Mouse (Mus musculus) CH12.LX (cell line): ENCODE data around the gene Otoa. TPM values are rescaled to one million over a fixed set of nuclear protein-coding genes. Genes with fewer than 3 reads are reported as not detected.

Experiments
- DNase-seq: peaks from one replicate; pipeline ENCODE4 v3.0.0-alpha.2; 2013; ENCODE audit errors: extremely low read depth
- H3K27ac ChIP-seq: 2 replicates; pipeline ENCODE4 v1.5.1; 2012; ENCODE audit warnings: low read depth, mild to moderate bottlenecking, control low read depth, moderate library complexity; ENCODE audit not compliant: insufficient read depth
- H3K27me3 ChIP-seq: replicated peaks from 2 replicates; pipeline ENCODE3; 2012; ENCODE audit warnings: inconsistent platforms
- H3K36me3 ChIP-seq, 2 experiments: replicated peaks in 1 of 2; 2 replicates each; pipeline versions ENCODE3 to v1.6.1; 2012; ENCODE audit warnings: inconsistent platforms in 1 of 2, low read length in 1 of 2, mild to moderate bottlenecking in 1 of 2, mixed read lengths in 1 of 2, moderate library complexity in 1 of 2; ENCODE audit not compliant: control insufficient read depth in 1 of 2, insufficient read depth in 1 of 2
- H3K4me1 ChIP-seq, 2 experiments: 2 replicates each; pipeline ENCODE4 v1.6.1; 2012; ENCODE audit warnings: inconsistent platforms in 1 of 2, moderate library complexity in 1 of 2; ENCODE audit not compliant: insufficient read depth in 2 of 2, control insufficient read depth in 1 of 2
- H3K4me2 ChIP-seq: 2 replicates; pipeline ENCODE4 v1.6.1; 2012; ENCODE audit warnings: low read depth, mild to moderate bottlenecking, control low read depth; ENCODE audit not compliant: poor library complexity, insufficient read depth, severe bottlenecking
- H3K4me3 ChIP-seq, 3 experiments: fragments of 150-350 bp in 1 of 3; sonication (generic) in 1 of 3; replicated peaks in 1 of 3; 2 replicates each; pipeline versions ENCODE3 to v1.5.1; 2011 to 2012; ENCODE audit warnings: low read depth in 2 of 3, low read length in 2 of 3, mild to moderate bottlenecking in 2 of 3, moderate library complexity in 2 of 3, control low read depth in 1 of 3, improper control_type of control experiment in 1 of 3, inconsistent platforms in 1 of 3, mixed read lengths in 1 of 3; ENCODE audit not compliant: poor library complexity in 1 of 3
- H3K79me2 ChIP-seq: replicated peaks from 2 replicates; pipeline ENCODE4 v1.6.1; 2012; ENCODE audit warnings: mild to moderate bottlenecking, moderate library complexity; ENCODE audit not compliant: control insufficient read depth, poor library complexity, insufficient read depth, severe bottlenecking; ENCODE audit errors: extremely low read depth
- H3K9ac ChIP-seq: 2 replicates; pipeline ENCODE4 v1.6.1; 2012; ENCODE audit warnings: low read depth, mild to moderate bottlenecking, control low read depth, moderate library complexity; ENCODE audit not compliant: insufficient read depth
- H3K9me3 ChIP-seq: replicated peaks from 2 replicates; pipeline ENCODE3; 2012; ENCODE audit warnings: low read length, inconsistent platforms, mixed read lengths
- BHLHE40 ChIP-seq: IDR thresholded peaks from 2 replicates; pipeline ENCODE4 v1.6.1; 2011; ENCODE audit warnings: mild to moderate bottlenecking, low read depth, low read length, improper control_type of control experiment
- CTCF ChIP-seq, 2 experiments: IDR thresholded peaks in 1 of 2; conservative IDR thresholded peaks in 1 of 2; 2 replicates each; pipeline ENCODE4 v1.5.1; 2011 to 2012; ENCODE audit warnings: low read depth in 2 of 2, low read length in 2 of 2, improper control_type of control experiment in 1 of 2, inconsistent platforms in 1 of 2, mild to moderate bottlenecking in 1 of 2, moderate library complexity in 1 of 2
- ELF1 ChIP-seq: IDR thresholded peaks from 2 replicates; pipeline ENCODE4 v1.6.1; 2014; ENCODE audit warnings: low read depth, mild to moderate bottlenecking, inconsistent platforms, low read length, improper control_type of control experiment
- ETS1 ChIP-seq: conservative IDR thresholded peaks from 2 replicates; pipeline ENCODE4 v1.6.1; 2012; ENCODE audit warnings: low read depth, mild to moderate bottlenecking, inconsistent platforms, low read length, improper control_type of control experiment, moderate library complexity
- GABPA ChIP-seq: IDR thresholded peaks from 2 replicates; pipeline ENCODE4 v1.6.1; 2012; ENCODE audit warnings: low read depth, low read length, improper control_type of control experiment, inconsistent platforms; ENCODE audit not compliant: insufficient replicate concordance
- IRF4 ChIP-seq: IDR thresholded peaks from 2 replicates; pipeline ENCODE4 v1.6.1; 2014; ENCODE audit warnings: low read depth, mild to moderate bottlenecking, inconsistent platforms, low read length, improper control_type of control experiment
- JUN ChIP-seq: IDR thresholded peaks from 2 replicates; pipeline ENCODE4 v1.6.1; 2011; ENCODE audit warnings: low read depth, mild to moderate bottlenecking, low read length, improper control_type of control experiment, moderate library complexity; ENCODE audit not compliant: insufficient read depth
- JUND ChIP-seq: conservative IDR thresholded peaks from 2 replicates; pipeline ENCODE4 v1.6.1; 2011; ENCODE audit warnings: low read depth, low read length, improper control_type of control experiment
- MAX ChIP-seq: IDR thresholded peaks from 2 replicates; pipeline ENCODE4 v1.6.1; 2011; ENCODE audit warnings: low read length, improper control_type of control experiment
- MAZ ChIP-seq: IDR thresholded peaks from 2 replicates; pipeline ENCODE4 v1.6.1; 2012; ENCODE audit warnings: low read depth, mild to moderate bottlenecking, inconsistent platforms, low read length, improper control_type of control experiment, moderate library complexity
- MEF2A ChIP-seq: IDR thresholded peaks from 2 replicates; pipeline ENCODE4 v1.6.1; 2014; ENCODE audit warnings: low read depth, mild to moderate bottlenecking, inconsistent platforms, low read length, improper control_type of control experiment, borderline replicate concordance
- MXI1 ChIP-seq: IDR thresholded peaks from 2 replicates; pipeline ENCODE4 v1.6.1; 2011; ENCODE audit warnings: mild to moderate bottlenecking, low read depth, low read length, improper control_type of control experiment
- MYC ChIP-seq: IDR thresholded peaks from 2 replicates; pipeline ENCODE4 v1.6.1; 2011; ENCODE audit warnings: low read depth, mild to moderate bottlenecking, improper control_type of control experiment, low read length
- NELFE ChIP-seq: IDR thresholded peaks from 2 replicates; pipeline ENCODE4 v1.6.1; 2011; ENCODE audit warnings: low read depth, low read length, improper control_type of control experiment
- NRF1 ChIP-seq: IDR thresholded peaks from 2 replicates; pipeline ENCODE4 v1.6.1; 2014; ENCODE audit warnings: low read depth, mild to moderate bottlenecking, inconsistent platforms, low read length, improper control_type of control experiment, moderate library complexity
- PAX5 ChIP-seq: IDR thresholded peaks from 2 replicates; pipeline ENCODE4 v1.6.1; 2012; ENCODE audit warnings: low read length, inconsistent platforms, mixed read lengths
- POLR2A ChIP-seq: IDR thresholded peaks from 2 replicates; pipeline ENCODE4 v1.6.1; 2011; ENCODE audit warnings: low read depth, mild to moderate bottlenecking, improper control_type of control experiment, low read length
- POLR2AphosphoS2 ChIP-seq: IDR thresholded peaks from 2 replicates; pipeline ENCODE4 v1.6.1; 2011; ENCODE audit warnings: low read depth, low read length, improper control_type of control experiment
- RAD21 ChIP-seq: IDR thresholded peaks from 2 replicates; pipeline ENCODE4 v1.6.1; 2011; ENCODE audit warnings: low read depth, mild to moderate bottlenecking, low read length, improper control_type of control experiment, moderate library complexity
- SIN3A ChIP-seq: IDR thresholded peaks from 2 replicates; pipeline ENCODE4 v1.6.1; 2012; ENCODE audit warnings: low read length, improper control_type of control experiment, inconsistent platforms
- UBTF ChIP-seq: IDR thresholded peaks from 2 replicates; pipeline ENCODE4 v1.6.1; 2012; ENCODE audit warnings: low read depth, mild to moderate bottlenecking, inconsistent platforms, low read length, improper control_type of control experiment, moderate library complexity
- USF1 ChIP-seq: IDR thresholded peaks from 2 replicates; pipeline ENCODE4 v1.6.1; 2014; ENCODE audit warnings: low read depth, mild to moderate bottlenecking, inconsistent platforms, low read length, improper control_type of control experiment
- ZNF384 ChIP-seq: IDR thresholded peaks from 2 replicates; pipeline ENCODE4 v1.6.1; 2012; ENCODE audit warnings: low read depth, low read length, improper control_type of control experiment, inconsistent platforms
- dilution Hi-C: fragments of 300-500 bp; cut with MboI; formaldehyde crosslinking; loops from 2 replicates; pipeline ENCODE4 v1.14.3; 2020; ENCODE audit warnings: low sequenced_read_pairs; ENCODE audit not compliant: extremely low pct_unique_long_range_greater_than_20kb, extremely low pct_ligation_motif_present
- in situ Hi-C: fragments of 300-500 bp; cut with MboI; formaldehyde crosslinking; loops from 3 replicates; pipeline ENCODE4 v1.14.3; 2019; ENCODE audit warnings: low sequenced_read_pairs, low pct_ligation_motif_present, low pct_unique_long_range_greater_than_20kb, mixed read lengths
- polyA plus RNA-seq: library from polyadenylated mRNA; unstranded; fragments of >175 nt; gene quantifications from 2 replicates; pipeline ENCODE4 v1.2.1, GENCODE M21; 2012; ENCODE audit warnings: low read depth; ENCODE audit not compliant: insufficient read length
- total RNA-seq, 2 experiments: library from RNA; depleted of rRNA; stranded (reverse); fragments of 300-350 nt in 1 of 2; fragments of >200 nt in 1 of 2; gene quantifications; 2 replicates each; pipeline ENCODE4 v1.2.3; 2012 to 2014

Otoa gene
- total and polyA plus RNA-seq, 3 experiments, result 0.08 TPM; not detected in 2

- Histone ChIP-seq H3K4me1 (no peaks in the 10 kb centered on the region), H3K9me3 (peaks cover 6% of the 10 kb centered on the region), H3K79me2 (no peaks in the 10 kb centered on the region), H3K27ac (no peak overlapping the region), H3K9ac (no peak overlapping the region), H3K4me2 (no peak overlapping the region), H3K36me3 (no peaks in the 10 kb centered on the region), H3K27me3 (peaks cover 29% of the 10 kb centered on the region), H3K4me3 (no peak overlapping the region)
- TF ChIP-seq PAX5 (no peak), CTCF (conservative IDR thresholded peaks at IDR 0.05 in 1 of 2, IDR thresholded peaks at IDR 0.05 in 1 of 2; ENCODE audit: low read depth in 2 of 2, low read length in 2 of 2) (no peak)
- dilution Hi-C loops (no loop called here), in situ Hi-C loops (no loop called here)
- no peak for DNase-seq
Measured at GRCm38 (mm10) chr7:121130837-121131236, 49.4 kb downstream of the Otoa start.

DNA sequence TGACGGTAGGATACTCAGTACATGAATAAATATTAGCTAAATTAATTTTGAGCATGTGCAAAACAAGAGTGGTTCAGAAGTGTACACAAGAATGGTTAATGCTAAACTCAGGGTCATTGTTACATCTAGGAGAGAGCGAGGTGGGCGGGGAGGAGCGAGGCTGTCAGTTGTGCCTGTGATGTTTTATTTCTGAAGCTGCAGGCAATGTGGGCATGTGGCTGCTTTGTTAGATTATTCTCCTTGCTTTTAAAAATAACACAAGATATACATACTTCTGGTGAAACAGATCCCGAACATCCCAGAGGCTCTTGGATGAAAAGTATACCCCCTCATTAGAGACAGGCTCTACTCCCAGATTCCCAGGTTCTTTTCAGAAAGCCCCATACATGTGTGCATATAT lies 59.8 kb downstream of the Otoa start:
- no peak overlapping the region for H3K9ac ChIP-seq
- no peaks in the 10 kb centered on the region for H3K36me3 ChIP-seq
- no peak overlapping the region for H3K27ac ChIP-seq
- no peaks in the 10 kb centered on the region for H3K9me3 ChIP-seq
- peaks cover 67% of the 10 kb centered on the region for H3K27me3 ChIP-seq
- TF ChIP-seq NRF1 (no peak), JUND (no peak), POLR2A (no peak), BHLHE40 (no peak), CTCF (conservative IDR thresholded peaks at IDR 0.05 in 1 of 2, IDR thresholded peaks at IDR 0.05 in 1 of 2; ENCODE audit: low read depth in 2 of 2, low read length in 2 of 2) (no peak), UBTF (no peak), IRF4 (no peak)
- DNase-seq, result no peak
- H3K4me2 ChIP-seq, result no peak overlapping the region
- no peaks in the 10 kb centered on the region for H3K79me2 ChIP-seq
- no peak overlapping the region for H3K4me3 ChIP-seq
- H3K4me1 ChIP-seq, result no peaks in the 10 kb centered on the region
- dilution Hi-C loops (no loop called here), in situ Hi-C loops (no loop called here)

- no peak for DNase-seq
- no peak overlapping the region for H3K4me3 ChIP-seq
- H3K36me3 ChIP-seq, result no peaks in the 10 kb centered on the region
- H3K9ac ChIP-seq, result no peak overlapping the region
- H3K27ac ChIP-seq, result no peak overlapping the region
- TF ChIP-seq MAX (no peak), MYC (no peak), MAZ (no peak), JUND (no peak), NRF1 (no peak), MEF2A (no peak), RAD21 (no peak), ELF1 (no peak), SIN3A (no peak), GABPA (no peak), NELFE (no peak), MXI1 (no peak), PAX5 (no peak), USF1 (no peak), ETS1 (no peak), JUN (no peak), ZNF384 (no peak), POLR2AphosphoS2 (no peak)
- no peaks in the 10 kb centered on the region for H3K79me2 ChIP-seq
- in situ Hi-C loops, result no loop called here
- no peaks in the 10 kb centered on the region for H3K4me1 ChIP-seq
- H3K27me3 ChIP-seq, result peaks cover 77% of the 10 kb centered on the region
- H3K4me2 ChIP-seq, result no peak overlapping the region
- H3K9me3 ChIP-seq, result peaks cover 5% of the 10 kb centered on the region
- dilution Hi-C loops, result no loop called here
Measured at GRCm38 (mm10) chr7:121150662-121151061, 69.2 kb downstream of the Otoa start.
